21 mouse cellular contexts compared by ENCODE assay signal in the genomic region with DNA sequence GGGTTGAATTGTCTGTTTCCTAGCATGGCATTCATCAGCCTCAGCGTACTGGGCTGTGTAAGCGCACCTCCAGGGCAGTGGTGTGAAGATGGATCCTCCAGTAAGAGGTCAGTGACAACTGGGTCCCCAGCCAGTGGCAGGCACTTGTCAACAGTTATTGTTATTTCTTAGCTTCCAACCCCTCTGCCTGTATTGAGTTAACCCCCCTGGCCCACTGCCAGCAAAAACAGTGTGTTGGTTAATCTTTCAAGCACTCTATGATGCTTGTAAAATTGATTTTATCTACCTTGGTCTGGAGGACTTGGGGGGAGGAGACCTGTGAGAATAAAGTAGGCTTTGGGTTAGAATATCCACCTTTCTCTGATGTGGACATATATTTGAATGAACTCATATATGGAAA. TPM values are rescaled to one million over a fixed set of nuclear protein-coding genes. Genes with fewer than 3 reads are reported as not detected.
A peak's percentile ranks its signal among the peaks of the same experiment; 100 is the strongest.
DNase-seq lines count a peak whose midpoint lies in the region; ATAC-seq and TF ChIP-seq lines count a peak whose summit lies in the region.
"Had no signal": no experiment of that assay in that cellular context is flagged by ENCODE, and none has a peak within 500 bp of the region (broad histone marks: within the 10 kb centered on the region; RNA-seq: fewer than 3 reads in every experiment).

No protein-coding gene starts in this region.

- 42% methylated on average over 2 of the region's 2 CpGs for WGBS in heart, embryonic 14.5 days

- TF ChIP-seq RAD21 in MEL (IDR thresholded peaks at IDR 0.05; ENCODE audit: low read depth, low read length): no peak

- H3K4me3 ChIP-seq in heart, embryonic 14.5 days (ENCODE audit: control insufficient read depth in 1 of 2, insufficient read depth in 1 of 2, low read depth in 1 of 2, low read length in 2 of 2): no peak overlapping the region
- H3K4me3 ChIP-seq in E14TG2a.4 (replicated peaks; ENCODE audit: low read length) (peak overlapping the region; percentile 69), MEL (ENCODE audit: control insufficient read depth in 1 of 2, insufficient read depth in 1 of 2, low read depth in 2 of 2, low read length in 2 of 2) (no peak overlapping the region; a peak in 1 of 4 replicates)
- H3K4me3 ChIP-seq: midbrain, embryonic 13.5 days; neural tube, embryonic 13.5 days had no signal

- H3K9ac ChIP-seq in heart, embryonic 14.5 days (ENCODE audit: low read length): peak overlapping the region; percentile 2; the same call in 1 of the 2 replicates
- H3K9ac ChIP-seq in MEL (ENCODE audit: control insufficient read depth, low read depth, low read length, poor library complexity, severe bottlenecking): no peak overlapping the region
- H3K9ac ChIP-seq: embryonic facial prominence, embryonic 15.5 days; limb, embryonic 12.5 days; midbrain, embryonic 13.5 days; neural tube, embryonic 13.5 days had no signal

- H3K27me3 ChIP-seq in heart, embryonic 14.5 days (ENCODE audit: control insufficient read depth, insufficient read depth, low read length): no peaks in the 10 kb centered on the region
- H3K27me3 ChIP-seq in E14TG2a.4 (ENCODE audit: insufficient read depth, low read length): no peaks in the 10 kb centered on the region
- H3K27me3 ChIP-seq in MEL (ENCODE audit: control insufficient read depth in 1 of 2, insufficient read depth in 2 of 2, low read length in 2 of 2): no peaks in the 10 kb centered on the region
- H3K27me3 ChIP-seq: embryonic facial prominence, embryonic 15.5 days; neural tube, embryonic 13.5 days had no signal

- no peak for DNase-seq in heart, adult 18-20 months
- peak; percentile 60 to 63 for DNase-seq in kidney, postnatal 4 days
- DNase-seq in kidney, adult 8-10 months: no peak
- DNase-seq in MEL (ENCODE audit: low read depth, low spot score): peak; percentile 16
- DNase-seq in layer of hippocampus, adult 11-12 months (ENCODE audit: low spot score): no peak
- DNase-seq: adrenal gland, postnatal 10 days; cerebellum, adult 9-10 months; right cerebral cortex, adult 18-20 months had no signal

- peaks cover 7% of the 10 kb centered on the region; the same call in 1 of the 2 replicates for H3K36me3 ChIP-seq in heart, embryonic 14.5 days (ENCODE audit: control insufficient read depth, insufficient read depth, low read length)
- H3K36me3 ChIP-seq in E14TG2a.4 (ENCODE audit: insufficient read depth, low read length) (peaks cover 50% of the 10 kb centered on the region), MEL (ENCODE audit: control insufficient read depth in 1 of 2, insufficient read depth in 2 of 2, low read length in 2 of 2) (no peaks in the 10 kb centered on the region)
- H3K36me3 ChIP-seq: embryonic facial prominence, embryonic 15.5 days; limb, embryonic 12.5 days; liver, embryonic 12.5 days; midbrain, embryonic 13.5 days; neural tube, embryonic 13.5 days had no signal

- no peak for TF ChIP-seq EP300 in MEL (IDR thresholded peaks at IDR 0.05; ENCODE audit: low read depth in 1 of 2, low read length in 2 of 2)

- no peak for ATAC-seq in heart, embryonic 14.5 days (ENCODE audit: insufficient number of reproducible peaks, insufficient read depth, low FRiP score, low read depth)
- ATAC-seq: activated CD4-positive, CD25-positive, alpha-beta regulatory T cell, adult 4 months; forebrain, embryonic 16.5 days; hindbrain, embryonic 16.5 days; liver, embryonic 12.5 days had no signal

- H3K79me2 ChIP-seq in MEL (ENCODE audit: control insufficient read depth, insufficient read depth, low read length, poor library complexity): no peaks in the 10 kb centered on the region

- peaks cover 46 to 60% of the 10 kb centered on the region in 2 experiments for H3K4me1 ChIP-seq in heart, embryonic 14.5 days (ENCODE audit: control insufficient read depth in 2 of 2, insufficient read depth in 2 of 2, low read length in 2 of 2)
- H3K4me1 ChIP-seq in E14TG2a.4 (replicated peaks; ENCODE audit: low read depth, low read length) (peaks cover 87% of the 10 kb centered on the region), MEL (ENCODE audit: control insufficient read depth in 1 of 2, insufficient read depth in 2 of 2, low read length in 2 of 2) (peaks cover 3 to 7% of the 10 kb centered on the region in 2 experiments; a peak in 2 of 4 replicates)

- peak overlapping the region in 1 of 2 experiments; percentile 67; a peak in 2 of 4 replicates for H3K27ac ChIP-seq in heart, embryonic 14.5 days (replicated peaks in 1 of 2; ENCODE audit: control insufficient read depth in 1 of 2, insufficient read depth in 1 of 2, low read depth in 2 of 2, low read length in 2 of 2)
- H3K27ac ChIP-seq in MEL (ENCODE audit: control insufficient read depth, low read depth, low read length): no peak overlapping the region
- H3K27ac ChIP-seq: limb, embryonic 12.5 days; liver, embryonic 12.5 days; midbrain, embryonic 13.5 days; neural tube, embryonic 13.5 days had no signal

- no peak for TF ChIP-seq CTCF in E14TG2a.4 (conservative IDR thresholded peaks at IDR 0.05; ENCODE audit: low read length)
- TF ChIP-seq CTCF in MEL (IDR thresholded peaks at IDR 0.05 in 2 of 3, conservative IDR thresholded peaks at IDR 0.05 in 1 of 3; ENCODE audit: control insufficient read depth in 1 of 3, insufficient read depth in 1 of 3, low read depth in 2 of 3, low read length in 3 of 3, poor library complexity in 1 of 3, severe bottlenecking in 1 of 3): no peak

- TF ChIP-seq POLR2A in MEL (IDR thresholded peaks at IDR 0.05; ENCODE audit: control insufficient read depth in 1 of 2, insufficient read depth in 1 of 2, low read depth in 1 of 2, low read length in 2 of 2, poor library complexity in 1 of 2): no peak

- no peak overlapping the region; the same call in 1 of the 2 replicates for H3K4me2 ChIP-seq in heart, embryonic 14.5 days (ENCODE audit: low read length)
- H3K4me2 ChIP-seq: midbrain, embryonic 13.5 days had no signal

- no peaks in the 10 kb centered on the region for H3K9me3 ChIP-seq in heart, embryonic 14.5 days (ENCODE audit: control insufficient read depth, low read length)
- no peaks in the 10 kb centered on the region for H3K9me3 ChIP-seq in E14TG2a.4 (ENCODE audit: low read length)
- H3K9me3 ChIP-seq in MEL (replicated peaks; ENCODE audit: insufficient read depth, low read length): no peaks in the 10 kb centered on the region
- H3K9me3 ChIP-seq: embryonic facial prominence, embryonic 15.5 days; limb, embryonic 12.5 days; liver, embryonic 12.5 days; midbrain, embryonic 13.5 days; neural tube, embryonic 13.5 days had no signal

TF ChIP-seq in MEL, 35 proteins besides CTCF, POLR2A, EP300 and RAD21:
- no peak for TF ChIP-seq UBTF (IDR thresholded peaks at IDR 0.05; ENCODE audit: borderline replicate concordance, insufficient read depth, low read depth, low read length)
- no peak for TF ChIP-seq KAT2A (conservative IDR thresholded peaks at IDR 0.05; ENCODE audit: low read depth, low read length)
- no peak for TF ChIP-seq MYC (IDR thresholded peaks at IDR 0.05; ENCODE audit: low read depth, low read length)
- TF ChIP-seq GATA1 (IDR thresholded peaks at IDR 0.05; ENCODE audit: low read depth, low read length): no peak
- no peak for TF ChIP-seq USF2 (IDR thresholded peaks at IDR 0.05; ENCODE audit: borderline replicate concordance in 1 of 2, insufficient read depth in 1 of 2, low read depth in 1 of 2, low read length in 2 of 2)
- no peak for TF ChIP-seq POLR2AphosphoS2 (IDR thresholded peaks at IDR 0.05; ENCODE audit: low read length)

RNA-seq across cellular contexts. Expression of a gene that starts 29.1 kb away (rescaled TPM):
- polyA plus RNA-seq in heart, embryonic 14.5 days (2014; fragmentation: Nextera tagmentation; extraction: Ambion mirVana): 5.1 and 5.8 TPM in 2 replicates
- not detected for total RNA-seq in heart, adult 18-20 months (2021)
- total RNA-seq in MEL (2012; rRNA removed): not detected in 2 replicates
- polyA plus RNA-seq in MEL (2012; ENCODE audit: insufficient read depth in 1 of 2, insufficient read length in 2 of 2, low read depth in 1 of 2, low replicate concordance in 2 of 2, missing spikeins in 1 of 2): not detected
- total RNA-seq: granulocyte monocyte progenitor cell, adult 5-6 weeks; hematopoietic stem cell, adult 5-6 weeks; megakaryocyte, adult 5-6 weeks had no signal
- polyA plus RNA-seq: activated CD4-positive, CD25-positive, alpha-beta regulatory T cell, adult 4 months had no signal

RNA-seq across cellular contexts. Expression of a gene that starts 49.4 kb away (rescaled TPM):
- polyA plus RNA-seq in heart, embryonic 14.5 days (2014; fragmentation: Nextera tagmentation; extraction: Ambion mirVana): 4.0 and 4.5 TPM in 2 replicates
- 10 to 100 TPM; 35.0 to 37.0 TPM for total RNA-seq in heart, adult 18-20 months (2021)
- total RNA-seq in MEL (2012; rRNA removed): 3.5 TPM in 2 replicates
- polyA plus RNA-seq in MEL (2012; ENCODE audit: insufficient read depth in 1 of 2, insufficient read length in 2 of 2, low read depth in 1 of 2, low replicate concordance in 2 of 2, missing spikeins in 1 of 2): 10 to 100 TPM in 1 of 2 experiments, not detected in 1; 10.4 TPM

RNA-seq across cellular contexts. Expression of a gene that starts 49.7 kb away (rescaled TPM):
- polyA plus RNA-seq in heart, embryonic 14.5 days (2014; fragmentation: Nextera tagmentation; extraction: Ambion mirVana): 0.15 and 0.70 TPM in 2 replicates
- total RNA-seq in heart, adult 18-20 months (2021): 1 to 10 TPM in 1 of 2 experiments, not detected in 1; 1.0 TPM
- total RNA-seq in MEL (2012; rRNA removed): not detected in 2 replicates
- under 1 TPM in 1 of 2 experiments, not detected in 1; 0.21 TPM for polyA plus RNA-seq in MEL (2012; ENCODE audit: insufficient read depth in 1 of 2, insufficient read length in 2 of 2, low read depth in 1 of 2, low replicate concordance in 2 of 2, missing spikeins in 1 of 2)
- total RNA-seq: granulocyte monocyte progenitor cell, adult 5-6 weeks; hematopoietic stem cell, adult 5-6 weeks had no signal
- polyA plus RNA-seq: forebrain, embryonic 16.5 days; liver, embryonic 12.5 days had no signal

Comparison
In these comparisons a context has a peak if more than half of its experiments do, and no peak if none do; other contexts are left out.
1. DNase-seq: peak in kidney, postnatal 4 days (2 of 2) and MEL (single experiment); none in heart, adult 18-20 months (0 of 2), kidney, adult 8-10 months (0 of 2) and layer of hippocampus, adult 11-12 months (single experiment).